Mouse (Mus musculus): Measurements from ENCODE around the gene Ifnar2.

- TF ChIP-seq CTCF (IDR thresholded peaks at IDR 0.05; ENCODE audit: control insufficient read depth, insufficient read depth, insufficient replicate concordance, low read depth, low read length) = no peak
- no peak for TF ChIP-seq POLR2A (IDR thresholded peaks at IDR 0.05; ENCODE audit: control insufficient read depth, low read depth, low read length)
Observed at GRCm38 (mm10) chr16:91452363-91452896, 79.8 kb downstream of the Ifnar2 start.

Measured in testis, adult 2 months (tissue).